Comparison of ENCODE assay signal across 12 mouse cellular contexts in the genomic region with DNA sequence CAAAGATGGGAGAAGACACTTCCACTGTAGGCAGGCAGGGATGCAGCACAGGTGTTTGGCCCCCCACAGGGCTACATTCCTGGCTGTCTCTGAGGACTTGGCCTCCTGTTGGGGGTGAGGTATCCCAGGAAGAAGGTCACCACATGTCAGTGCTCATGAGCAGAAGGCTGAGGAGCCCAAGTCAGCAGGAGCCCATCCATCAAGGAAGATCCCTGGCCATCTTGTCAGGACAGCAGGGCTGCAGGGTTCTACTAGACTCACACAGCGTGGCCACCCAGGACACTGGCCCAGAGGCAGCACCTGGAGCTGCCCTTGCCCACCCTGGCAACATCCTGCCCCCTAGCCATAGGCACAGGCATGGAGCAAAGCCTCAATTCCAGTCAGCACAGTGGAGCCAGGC. TPM values are rescaled to one million over a fixed set of nuclear protein-coding genes. Genes with fewer than 3 reads are reported as not detected.
A peak's percentile ranks its signal among the peaks of the same experiment; 100 is the strongest.
DNase-seq lines count a peak whose midpoint lies in the region; ATAC-seq and TF ChIP-seq lines count a peak whose summit lies in the region.
"Had no signal": no experiment of that assay in that cellular context is flagged by ENCODE, and none has a peak within 500 bp of the region (broad histone marks: within the 10 kb centered on the region; RNA-seq: fewer than 3 reads in every experiment).

No protein-coding gene starts in this region.

- no peak for TF ChIP-seq CTCF in kidney, postnatal 0 days (IDR thresholded peaks at IDR 0.05; ENCODE audit: low read depth)
- TF ChIP-seq CTCF in liver, postnatal 0 days (IDR thresholded peaks at IDR 0.05; ENCODE audit: low read depth): 0 out of 2 replicates have a peak, but pooled peaks have one; percentile 8

- H3K4me3 ChIP-seq in forebrain, embryonic 14.5 days (ENCODE audit: low read depth, low read length): no peak overlapping the region
- H3K4me3 ChIP-seq in forebrain, embryonic 11.5 days (ENCODE audit: low read depth, low read length): no peak overlapping the region
- no peak overlapping the region for H3K4me3 ChIP-seq in kidney, postnatal 0 days (replicated peaks; ENCODE audit: low read depth, low read length)
- no peak overlapping the region for H3K4me3 ChIP-seq in brown adipose tissue, adult 24 weeks (ENCODE audit: insufficient read depth, low read depth, low read length)
- H3K4me3 ChIP-seq in liver, postnatal 0 days (ENCODE audit: low read depth, low read length): no peak overlapping the region
- H3K4me3 ChIP-seq: erythroblast, embryonic 14.5 days; neural tube, embryonic 12.5 days had no signal

- H3K36me3 ChIP-seq in forebrain, embryonic 14.5 days (ENCODE audit: control insufficient read depth, insufficient read depth, low read length): peaks cover 18% of the 10 kb centered on the region
- H3K36me3 ChIP-seq in forebrain, embryonic 11.5 days (ENCODE audit: control insufficient read depth, insufficient read depth, low read length): no peaks in the 10 kb centered on the region
- peaks cover 17% of the 10 kb centered on the region for H3K36me3 ChIP-seq in kidney, postnatal 0 days (ENCODE audit: insufficient read depth, low read length)
- peaks cover 38% of the 10 kb centered on the region for H3K36me3 ChIP-seq in liver, postnatal 0 days (replicated peaks; ENCODE audit: insufficient read depth, low read length)

- 0 out of 2 replicates have a peak overlapping the region, but pooled peaks have one; percentile 3 for H3K9ac ChIP-seq in forebrain, embryonic 14.5 days (ENCODE audit: low read length)
- no peak overlapping the region for H3K9ac ChIP-seq in forebrain, embryonic 11.5 days (ENCODE audit: low read length)
- H3K9ac ChIP-seq in kidney, postnatal 0 days (ENCODE audit: low read depth, low read length): peak overlapping the region; percentile 27; the same call in 1 of the 2 replicates
- no peak overlapping the region for H3K9ac ChIP-seq in liver, postnatal 0 days (replicated peaks)
- H3K9ac ChIP-seq: neural tube, embryonic 12.5 days had no signal

- H3K27ac ChIP-seq in forebrain, embryonic 14.5 days (ENCODE audit: low read depth, low read length): no peak overlapping the region
- H3K27ac ChIP-seq in forebrain, embryonic 11.5 days (ENCODE audit: low read depth, low read length): no peak overlapping the region
- H3K27ac ChIP-seq in kidney, postnatal 0 days: 0 out of 2 replicates have a peak overlapping the region, but pooled peaks have one; percentile 9
- H3K27ac ChIP-seq in brown adipose tissue, adult 24 weeks (replicated peaks; ENCODE audit: low read depth, low read length): peak overlapping the region; percentile 23; the same call in 1 of the 2 replicates
- H3K27ac ChIP-seq in liver, postnatal 0 days (ENCODE audit: low read depth): peak overlapping the region; percentile 90
- H3K27ac ChIP-seq: limb, embryonic 12.5 days; neural tube, embryonic 12.5 days had no signal

- H3K9me3 ChIP-seq in forebrain, embryonic 14.5 days (replicated peaks; ENCODE audit: control insufficient read depth, low read length): no peaks in the 10 kb centered on the region
- no peaks in the 10 kb centered on the region for H3K9me3 ChIP-seq in forebrain, embryonic 11.5 days (ENCODE audit: control insufficient read depth, low read length)
- no peaks in the 10 kb centered on the region for H3K9me3 ChIP-seq in kidney, postnatal 0 days (replicated peaks; ENCODE audit: low read length)
- H3K9me3 ChIP-seq in liver, postnatal 0 days (ENCODE audit: low read length): no peaks in the 10 kb centered on the region
- H3K9me3 ChIP-seq: limb, embryonic 12.5 days; neural tube, embryonic 12.5 days had no signal

- DNase-seq in forebrain, embryonic 14.5 days (ENCODE audit: low spot score): no peak
- DNase-seq in forebrain, embryonic 11.5 days (ENCODE audit: low spot score): no peak
- no peak for DNase-seq in kidney, postnatal 0 days (ENCODE audit: low spot score)
- no peak for DNase-seq in kidney, postnatal 25 days
- no peak for DNase-seq in liver, postnatal 0 days
- no peak for DNase-seq in cerebellum, postnatal 14 days
- no peak for DNase-seq in kidney, postnatal 10 days
- DNase-seq: cerebellum, adult 9-11 months had no signal

- 40% methylated on average over 1 of the region's 1 CpGs for WGBS in forebrain, embryonic 14.5 days
- WGBS in forebrain, embryonic 11.5 days: 45% methylated on average over 1 of the region's 1 CpGs
- WGBS in kidney, postnatal 0 days: 57% methylated on average over 1 of the region's 1 CpGs
- 75% methylated on average over 1 of the region's 1 CpGs for WGBS in liver, postnatal 0 days (ENCODE audit: insufficient replicate concordance)

- no peaks in the 10 kb centered on the region for H3K27me3 ChIP-seq in forebrain, embryonic 14.5 days (replicated peaks; ENCODE audit: control insufficient read depth, insufficient read depth, low read length)
- no peaks in the 10 kb centered on the region for H3K27me3 ChIP-seq in forebrain, embryonic 11.5 days (ENCODE audit: control insufficient read depth, insufficient read depth, low read length)
- H3K27me3 ChIP-seq in kidney, postnatal 0 days (ENCODE audit: insufficient read depth, low read length): no peaks in the 10 kb centered on the region
- H3K27me3 ChIP-seq in liver, postnatal 0 days (ENCODE audit: insufficient read depth, low read length): no peaks in the 10 kb centered on the region
- H3K27me3 ChIP-seq: limb, embryonic 12.5 days; neural tube, embryonic 12.5 days had no signal

- no peak for TF ChIP-seq EP300 in liver, postnatal 0 days (IDR thresholded peaks at IDR 0.05; ENCODE audit: low read depth)

- ATAC-seq in forebrain, embryonic 14.5 days: no peak
- no peak for ATAC-seq in forebrain, embryonic 11.5 days (replicated peaks; ENCODE audit: low FRiP score)
- ATAC-seq in kidney, postnatal 0 days (replicated peaks; ENCODE audit: low FRiP score, low read depth): no peak
- no peak for ATAC-seq in liver, postnatal 0 days

- H3K4me1 ChIP-seq in forebrain, embryonic 14.5 days (ENCODE audit: control insufficient read depth, insufficient read depth, low read length): no peaks in the 10 kb centered on the region
- peaks cover 4% of the 10 kb centered on the region; the same call in 1 of the 2 replicates for H3K4me1 ChIP-seq in forebrain, embryonic 11.5 days (replicated peaks; ENCODE audit: control insufficient read depth, insufficient read depth, low read length)
- peaks cover 20% of the 10 kb centered on the region for H3K4me1 ChIP-seq in kidney, postnatal 0 days (replicated peaks; ENCODE audit: insufficient read depth, low read length)
- H3K4me1 ChIP-seq in brown adipose tissue, adult 24 weeks (ENCODE audit: control insufficient read depth, insufficient read depth, insufficient read length, low read length): peaks cover 45% of the 10 kb centered on the region
- peaks cover 48% of the 10 kb centered on the region for H3K4me1 ChIP-seq in liver, postnatal 0 days (ENCODE audit: insufficient read depth)

- H3K4me2 ChIP-seq in forebrain, embryonic 14.5 days (ENCODE audit: low read length): no peak overlapping the region
- H3K4me2 ChIP-seq in forebrain, embryonic 11.5 days (ENCODE audit: low read depth, low read length, severe bottlenecking): no peak overlapping the region
- no peak overlapping the region for H3K4me2 ChIP-seq in kidney, postnatal 0 days (ENCODE audit: low read length)
- peak overlapping the region; percentile 63; the same call in 1 of the 2 replicates for H3K4me2 ChIP-seq in liver, postnatal 0 days (ENCODE audit: low read depth, low read length)

RNA-seq across cellular contexts. Expression of gene Gpx4, which starts 29.0 kb away (rescaled TPM):
- 555 and 632 TPM in 2 replicates for polyA plus RNA-seq in forebrain, embryonic 14.5 days (2014; fragmentation: Nextera tagmentation; extraction: Ambion mirVana)
- 506 and 516 TPM in 2 replicates for polyA plus RNA-seq in forebrain, embryonic 11.5 days (2014; fragmentation: Nextera tagmentation; extraction: Ambion mirVana)
- polyA plus RNA-seq in kidney, postnatal 0 days (2015; fragmentation: Nextera tagmentation; extraction: Ambion mirVana): 901 and 946 TPM in 2 replicates
- polyA plus RNA-seq in brown adipose tissue, adult 24 weeks (2012; ENCODE audit: insufficient read depth, insufficient read length, missing spikeins): 2,282 and 3,621 TPM in 2 replicates
- 537 and 560 TPM in 2 replicates for polyA plus RNA-seq in liver, postnatal 0 days (2015; fragmentation: Nextera tagmentation; extraction: Ambion mirVana)

RNA-seq across cellular contexts. Expression of gene Sbno2, which starts 29.4 kb away (rescaled TPM):
- 8.1 and 11.1 TPM in 2 replicates for polyA plus RNA-seq in forebrain, embryonic 14.5 days (2014; fragmentation: Nextera tagmentation; extraction: Ambion mirVana)
- polyA plus RNA-seq in forebrain, embryonic 11.5 days (2014; fragmentation: Nextera tagmentation; extraction: Ambion mirVana): 12.5 and 13.6 TPM in 2 replicates
- polyA plus RNA-seq in kidney, postnatal 0 days (2015; fragmentation: Nextera tagmentation; extraction: Ambion mirVana): 9.6 and 10.5 TPM in 2 replicates
- polyA plus RNA-seq in brown adipose tissue, adult 24 weeks (2012; ENCODE audit: insufficient read depth, insufficient read length, missing spikeins): 14.3 and 16.2 TPM in 2 replicates
- 7.4 and 8.7 TPM in 2 replicates for polyA plus RNA-seq in liver, postnatal 0 days (2015; fragmentation: Nextera tagmentation; extraction: Ambion mirVana)

RNA-seq across cellular contexts. Expression of gene Polr2e, which starts 36.3 kb away (rescaled TPM):
- 205 and 219 TPM in 2 replicates for polyA plus RNA-seq in forebrain, embryonic 14.5 days (2014; fragmentation: Nextera tagmentation; extraction: Ambion mirVana)
- 217 and 243 TPM in 2 replicates for polyA plus RNA-seq in forebrain, embryonic 11.5 days (2014; fragmentation: Nextera tagmentation; extraction: Ambion mirVana)
- 208 and 210 TPM in 2 replicates for polyA plus RNA-seq in kidney, postnatal 0 days (2015; fragmentation: Nextera tagmentation; extraction: Ambion mirVana)
- 78.3 and 85.8 TPM in 2 replicates for polyA plus RNA-seq in brown adipose tissue, adult 24 weeks (2012; ENCODE audit: insufficient read depth, insufficient read length, missing spikeins)
- polyA plus RNA-seq in liver, postnatal 0 days (2015; fragmentation: Nextera tagmentation; extraction: Ambion mirVana): 57.0 and 58.3 TPM in 2 replicates

RNA-seq across cellular contexts. Expression of gene Stk11, which starts 39.7 kb away (rescaled TPM):
- 25.5 and 27.7 TPM in 2 replicates for polyA plus RNA-seq in forebrain, embryonic 14.5 days (2014; fragmentation: Nextera tagmentation; extraction: Ambion mirVana)
- polyA plus RNA-seq in forebrain, embryonic 11.5 days (2014; fragmentation: Nextera tagmentation; extraction: Ambion mirVana): 26.5 and 31.6 TPM in 2 replicates
- 14.2 and 15.1 TPM in 2 replicates for polyA plus RNA-seq in kidney, postnatal 0 days (2015; fragmentation: Nextera tagmentation; extraction: Ambion mirVana)
- polyA plus RNA-seq in brown adipose tissue, adult 24 weeks (2012; ENCODE audit: insufficient read depth, insufficient read length, missing spikeins): 113 and 121 TPM in 2 replicates
- 9.1 and 11.2 TPM in 2 replicates for polyA plus RNA-seq in liver, postnatal 0 days (2015; fragmentation: Nextera tagmentation; extraction: Ambion mirVana)

RNA-seq across cellular contexts. Expression of gene Arhgap45, which starts 59.5 kb away (rescaled TPM):
- 1.1 and 1.5 TPM in 2 replicates for polyA plus RNA-seq in forebrain, embryonic 14.5 days (2014; fragmentation: Nextera tagmentation; extraction: Ambion mirVana)
- 4.6 and 4.9 TPM in 2 replicates for polyA plus RNA-seq in forebrain, embryonic 11.5 days (2014; fragmentation: Nextera tagmentation; extraction: Ambion mirVana)
- polyA plus RNA-seq in kidney, postnatal 0 days (2015; fragmentation: Nextera tagmentation; extraction: Ambion mirVana): 4.0 and 4.6 TPM in 2 replicates
- 1.8 and 2.6 TPM in 2 replicates for polyA plus RNA-seq in brown adipose tissue, adult 24 weeks (2012; ENCODE audit: insufficient read depth, insufficient read length, missing spikeins)
- polyA plus RNA-seq in liver, postnatal 0 days (2015; fragmentation: Nextera tagmentation; extraction: Ambion mirVana): 12.1 and 14.2 TPM in 2 replicates

Comparison
In these comparisons a context has a peak if more than half of its experiments do, and no peak if none do; other contexts are left out.
1. H3K9ac ChIP-seq: peak in forebrain, embryonic 14.5 days (single experiment) and kidney, postnatal 0 days (single experiment); none in forebrain, embryonic 11.5 days (single experiment) and liver, postnatal 0 days (single experiment).
2. H3K27ac ChIP-seq: peak in kidney, postnatal 0 days (single experiment), brown adipose tissue, adult 24 weeks (single experiment) and liver, postnatal 0 days (single experiment); none in forebrain, embryonic 14.5 days (single experiment) and forebrain, embryonic 11.5 days (single experiment).